ENCODE assay signal across 8 mouse cellular contexts in the genomic region with DNA sequence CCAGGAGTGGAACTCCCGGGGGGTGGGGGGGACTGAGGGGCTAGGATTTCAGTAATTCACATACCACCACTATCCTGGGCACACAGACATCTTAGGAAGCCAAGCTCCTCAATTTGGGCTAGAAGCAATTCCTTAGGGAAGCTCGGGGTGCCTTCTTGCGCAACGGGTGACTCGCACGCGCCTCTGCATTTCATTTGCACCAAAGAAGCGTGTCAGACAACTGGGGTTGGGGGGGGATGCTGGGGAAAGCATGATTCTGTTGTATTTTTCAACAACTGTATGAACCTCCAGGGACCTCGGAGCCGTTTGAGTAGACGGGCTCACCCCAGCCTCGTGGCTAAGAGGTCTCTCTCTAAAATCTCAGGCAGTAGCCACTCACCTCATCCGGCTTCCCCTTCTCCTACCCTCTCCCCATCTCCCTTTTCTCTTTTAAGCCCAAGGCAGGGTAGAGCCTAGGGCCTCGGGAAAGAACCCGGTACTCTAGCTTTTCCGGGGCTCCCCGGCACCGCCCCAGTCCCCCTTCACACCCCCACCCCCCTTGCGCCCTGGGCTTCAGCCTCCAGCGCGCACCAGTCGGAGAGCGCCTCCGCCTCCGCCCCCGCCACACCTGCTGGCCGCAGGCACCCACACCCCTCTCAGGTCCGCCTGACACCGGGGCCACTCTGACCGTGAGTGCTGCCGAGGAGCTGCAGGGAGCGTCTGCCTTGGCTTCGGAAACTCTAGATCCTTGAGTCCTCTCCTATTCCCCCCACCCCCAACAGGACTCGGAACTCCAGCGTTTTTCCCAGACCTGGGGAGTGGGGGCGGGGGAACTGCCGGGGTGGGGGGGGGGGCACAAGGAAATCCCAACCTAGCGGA. TPM values are rescaled to one million over a fixed set of nuclear protein-coding genes. Genes with fewer than 3 reads are reported as not detected.
A peak's percentile ranks its signal among the peaks of the same experiment; 100 is the strongest.
DNase-seq lines count a peak whose midpoint lies in the region; ATAC-seq and TF ChIP-seq lines count a peak whose summit lies in the region.

No protein-coding gene starts in this region.

- no peaks in the 10 kb centered on the region for H3K9me3 ChIP-seq in intestine, embryonic 14.5 days (ENCODE audit: control insufficient read depth, low read length)

- no peak overlapping the region for H3K9ac ChIP-seq in intestine, embryonic 14.5 days (ENCODE audit: low read length)

- peaks cover 50% of the 10 kb centered on the region for H3K27me3 ChIP-seq in intestine, embryonic 14.5 days (replicated peaks; ENCODE audit: control insufficient read depth, insufficient read depth, low read length)

- TF ChIP-seq CTCF in left cerebral cortex, adult 2 months (IDR thresholded peaks at IDR 0.05) = no peak

- H3K4me2 ChIP-seq in intestine, embryonic 14.5 days (ENCODE audit: low read length) = peak overlapping the region; percentile 99

- no peak for ATAC-seq in intestine, embryonic 14.5 days (replicated peaks; ENCODE audit: low FRiP score, low TSS enrichment, low read depth)

- under 1% methylated on average over 37 of the region's 38 CpGs for WGBS in intestine, embryonic 14.5 days

- H3K36me3 ChIP-seq in intestine, embryonic 14.5 days (ENCODE audit: control insufficient read depth, insufficient read depth, low read length) = no peaks in the 10 kb centered on the region

- peaks cover 6% of the 10 kb centered on the region; the same call in 1 of the 2 replicates for H3K4me1 ChIP-seq in intestine, embryonic 14.5 days (replicated peaks; ENCODE audit: control insufficient read depth, insufficient read depth, low read length)

- peak overlapping the region; percentile 72 for H3K27ac ChIP-seq in left cerebral cortex, adult 2 months
- H3K27ac ChIP-seq in intestine, embryonic 14.5 days (ENCODE audit: low read depth) = no peak overlapping the region

- H3K4me3 ChIP-seq in left cerebral cortex, adult 2 months = peak overlapping the region; percentile 60
- peak overlapping the region; percentile 56 for H3K4me3 ChIP-seq in intestine, embryonic 14.5 days (ENCODE audit: low read depth, low read length)

- peak; percentile 18 to 45 for DNase-seq in left cerebral cortex, adult 2 months (ENCODE audit: extremely low spot score in 1 of 2, low spot score in 2 of 2)
- no peak for DNase-seq in left cerebral cortex, adult 11 months (ENCODE audit: low spot score)
- peak; percentile 29 for DNase-seq in embryo, embryonic 9.5 days (ENCODE audit: extremely low spot score)
- DNase-seq in intestine, embryonic 14.5 days (ENCODE audit: low spot score) = peak; percentile 54
- DNase-seq in retina, embryonic 14.5 days (ENCODE audit: low spot score) = peak; percentile 23
- DNase-seq in adrenal gland, adult 8-10 months = no peak
- DNase-seq in kidney, adult 9 months = no peak
- DNase-seq in spleen, postnatal 10 days (ENCODE audit: low spot score in 2 of 2) = no peak

- intact Hi-C loops in left cerebral cortex, adult 2 months (cut with DNase I) = loop anchor here (2.0 kb wide), 1 partner anchor 41 kb away; no protein-coding TSS in a partner anchor

RNA-seq across cellular contexts. Expression of a gene that starts 1.5 kb away (rescaled TPM):
- 10 to 100 TPM; 22.9 to 27.3 TPM for total RNA-seq in left cerebral cortex, adult 2 months (2021)
- 3.6 and 4.8 TPM in 2 replicates for polyA plus RNA-seq in intestine, embryonic 14.5 days (2014; fragmentation: Nextera tagmentation; extraction: Ambion mirVana)
- 1 to 10 TPM in 1 of 4 experiments, under 1 TPM in 3; 0.48 to 1.0 (median 0.70) TPM for total RNA-seq in adrenal gland, adult 8-10 months (2022)

Comparison
In these comparisons a context has a peak if more than half of its experiments do, and no peak if none do; other contexts are left out.
1. DNase-seq: peak in left cerebral cortex, adult 2 months (2 of 2), embryo, embryonic 9.5 days (single experiment), intestine, embryonic 14.5 days (single experiment) and retina, embryonic 14.5 days (single experiment); none in left cerebral cortex, adult 11 months (single experiment), adrenal gland, adult 8-10 months (single experiment), kidney, adult 9 months (single experiment) and spleen, postnatal 10 days (0 of 2).
2. RNA of a gene that starts 1.5 kb away (total RNA-seq): 22.9 to 27.3 TPM in left cerebral cortex, adult 2 months; 0.48 to 1.0 TPM in adrenal gland, adult 8-10 months; every median in the first group is over 10 times any median in the second.